Mouse (Mus musculus) T-cell, adult 66 days (primary cell): ENCODE data around the gene Slc23a2. TPM values are rescaled to one million over a fixed set of nuclear protein-coding genes. Genes with fewer than 3 reads are reported as not detected.

Experiments
- total RNA-seq, 2 experiments: library from RNA; stranded (reverse); gene quantifications; 3 replicates in 1 of 2; 4 replicates in 1 of 2; pipeline ENCODE4 v1.2.4; 2023

Gene Slc23a2
- total RNA-seq = 10 to 100 TPM; 32.8 to 44.2 TPM

GRCm38 (mm10) chr2:132144971-132145691, at the start of gene Slc23a2:
Gene Slc23a2, minus strand, starts transcription at chr2:132145108.

GRCm38 (mm10) chr2:132029646-132030417, 115.1 kb downstream of the Slc23a2 start, which contains the start of gene Rassf2:
Gene Rassf2, minus strand, starts transcription at chr2:132030258.

Other genes starting within 250 kb of the Slc23a2 start
- gene Prnp, start 235.2 kb downstream of the Slc23a2 start, total RNA-seq = 1 to 10 TPM; 2.7 to 3.7 TPM
- gene Prn, start 235.2 kb downstream of the Slc23a2 start, total RNA-seq = not detected
- gene Prnd, start 194.2 kb downstream of the Slc23a2 start, total RNA-seq = not detected
- 100 to 1,000 TPM; 203 to 219 TPM for gene Rassf2, start 114.8 kb downstream of the Slc23a2 start, total RNA-seq
- 10 to 100 TPM; 24.6 to 28.8 TPM for gene Tmem230, start 102.7 kb upstream of the Slc23a2 start, total RNA-seq
- gene Pcna, start 108.2 kb upstream of the Slc23a2 start, total RNA-seq = 100 to 1,000 TPM; 235 to 266 TPM
- 10 to 100 TPM; 93.8 to 96.0 TPM for gene Cds2, start 118.0 kb upstream of the Slc23a2 start, total RNA-seq
- gene Prokr2, start 240.3 kb upstream of the Slc23a2 start, total RNA-seq = not detected